In genomic region chr15:6993226-6993625, GRCm38 (mm10) we compare ENCODE assay signal across 30 mouse cellular contexts.
DNase-seq lines count a peak whose midpoint lies in the region; ATAC-seq and TF ChIP-seq lines count a peak whose summit lies in the region.
"Had no signal": no experiment of that assay in that cellular context is flagged by ENCODE, and none has a peak within 500 bp of the region (broad histone marks: within the 10 kb centered on the region; RNA-seq: fewer than 3 reads in every experiment).

No protein-coding gene starts in this region.

- H3K4me2 ChIP-seq in limb, embryonic 14.5 days (replicated peaks; ENCODE audit: low read depth, low read length, severe bottlenecking), result no peak overlapping the region
- no peak overlapping the region for H3K4me2 ChIP-seq in midbrain, embryonic 16.5 days (ENCODE audit: low read length)
- no peak overlapping the region for H3K4me2 ChIP-seq in midbrain, embryonic 13.5 days (replicated peaks)
- H3K4me2 ChIP-seq: embryonic facial prominence, embryonic 13.5 days; forebrain, embryonic 13.5 days; heart, embryonic 13.5 days; hindbrain, embryonic 13.5 days; limb, embryonic 13.5 days; midbrain, embryonic 12.5 days had no signal

- H3K36me3 ChIP-seq in limb, embryonic 14.5 days (ENCODE audit: control insufficient read depth, insufficient read depth, low read length), result no peaks in the 10 kb centered on the region
- H3K36me3 ChIP-seq in limb, embryonic 10.5 days, result no peaks in the 10 kb centered on the region
- no peaks in the 10 kb centered on the region for H3K36me3 ChIP-seq in midbrain, embryonic 16.5 days (ENCODE audit: control insufficient read depth, insufficient read depth, low read length)
- no peaks in the 10 kb centered on the region for H3K36me3 ChIP-seq in midbrain, embryonic 13.5 days
- H3K36me3 ChIP-seq: embryonic facial prominence, embryonic 13.5 days; heart, embryonic 13.5 days; hindbrain, embryonic 13.5 days; limb, embryonic 13.5 days; midbrain, embryonic 12.5 days had no signal

- H3K27ac ChIP-seq in gastrocnemius, adult 2 months, result no peak overlapping the region
- H3K27ac ChIP-seq in limb, embryonic 14.5 days (replicated peaks; ENCODE audit: low read depth, low read length), result no peak overlapping the region
- H3K27ac ChIP-seq in limb, embryonic 10.5 days, result no peak overlapping the region
- no peak overlapping the region for H3K27ac ChIP-seq in midbrain, embryonic 16.5 days (ENCODE audit: low read length)
- no peak overlapping the region for H3K27ac ChIP-seq in midbrain, embryonic 13.5 days
- H3K27ac ChIP-seq: embryonic facial prominence, embryonic 13.5 days; forebrain, embryonic 13.5 days; heart, embryonic 13.5 days; hindbrain, embryonic 13.5 days; kidney, postnatal 0 days; left cerebral cortex, adult 2 months; limb, embryonic 13.5 days; liver, embryonic 14.5 days; midbrain, embryonic 12.5 days had no signal

- ATAC-seq in limb, embryonic 14.5 days (ENCODE audit: low FRiP score, low read depth), result 0 out of 2 replicates have a peak, but pooled peaks have one; percentile 47
- peak; percentile 57; the same call in 1 of the 2 replicates for ATAC-seq in midbrain, embryonic 16.5 days
- no peak for ATAC-seq in midbrain, embryonic 13.5 days
- ATAC-seq: activated CD4-positive, CD25-positive, alpha-beta regulatory T cell, adult 4 months; forebrain, embryonic 13.5 days; intestine, embryonic 16.5 days had no signal

- no peak overlapping the region for H3K4me3 ChIP-seq in gastrocnemius, adult 2 months
- H3K4me3 ChIP-seq in limb, embryonic 14.5 days (replicated peaks; ENCODE audit: low read length), result no peak overlapping the region
- H3K4me3 ChIP-seq in limb, embryonic 10.5 days, result no peak overlapping the region
- no peak overlapping the region for H3K4me3 ChIP-seq in midbrain, embryonic 16.5 days (ENCODE audit: low read depth, low read length)
- no peak overlapping the region for H3K4me3 ChIP-seq in midbrain, embryonic 13.5 days (replicated peaks)
- H3K4me3 ChIP-seq: embryonic facial prominence, embryonic 13.5 days; erythroblast, embryonic 14.5 days; forebrain, embryonic 13.5 days; heart, embryonic 13.5 days; hindbrain, embryonic 13.5 days; left cerebral cortex, adult 2 months; limb, embryonic 13.5 days; midbrain, embryonic 12.5 days had no signal

- no peaks in the 10 kb centered on the region for H3K9me3 ChIP-seq in limb, embryonic 14.5 days (ENCODE audit: control insufficient read depth, low read length)
- H3K9me3 ChIP-seq in limb, embryonic 10.5 days (replicated peaks), result no peaks in the 10 kb centered on the region
- H3K9me3 ChIP-seq in midbrain, embryonic 16.5 days (replicated peaks; ENCODE audit: control insufficient read depth, low read length, poor library complexity, severe bottlenecking), result no peaks in the 10 kb centered on the region
- no peaks in the 10 kb centered on the region for H3K9me3 ChIP-seq in midbrain, embryonic 13.5 days
- H3K9me3 ChIP-seq: embryonic facial prominence, embryonic 13.5 days; forebrain, embryonic 13.5 days; heart, embryonic 13.5 days; hindbrain, embryonic 13.5 days; limb, embryonic 13.5 days; midbrain, embryonic 12.5 days had no signal

- 76% methylated on average over 9 of the region's 9 CpGs for WGBS in limb, embryonic 14.5 days
- 86% methylated on average over 9 of the region's 9 CpGs for WGBS in limb, embryonic 10.5 days
- WGBS in midbrain, embryonic 16.5 days, result 78% methylated on average over 9 of the region's 9 CpGs
- WGBS in midbrain, embryonic 13.5 days, result 83% methylated on average over 9 of the region's 9 CpGs

- no peak for TF ChIP-seq CTCF in gastrocnemius, adult 2 months (IDR thresholded peaks at IDR 0.05)

- no peak overlapping the region for H3K9ac ChIP-seq in limb, embryonic 14.5 days (ENCODE audit: low read depth, low read length, severe bottlenecking)
- H3K9ac ChIP-seq in midbrain, embryonic 16.5 days (ENCODE audit: low read depth, low read length), result no peak overlapping the region
- no peak overlapping the region for H3K9ac ChIP-seq in midbrain, embryonic 13.5 days (replicated peaks)
- H3K9ac ChIP-seq: embryonic facial prominence, embryonic 13.5 days; forebrain, embryonic 13.5 days; heart, embryonic 13.5 days; hindbrain, embryonic 13.5 days; limb, embryonic 13.5 days; liver, embryonic 14.5 days; midbrain, embryonic 12.5 days had no signal

- no peak for TF ChIP-seq POLR2A in limb, embryonic 14.5 days (IDR thresholded peaks at IDR 0.05; ENCODE audit: borderline replicate concordance, extremely low read depth, insufficient read depth, insufficient read length)

- peak; percentile 14 for DNase-seq in gastrocnemius, postnatal 14 days
- no peak for DNase-seq in gastrocnemius, adult 2 months
- DNase-seq in limb, embryonic 14.5 days (ENCODE audit: low spot score), result peak; percentile 51
- DNase-seq in limb, embryonic 10.5 days (ENCODE audit: low spot score), result no peak
- no peak for DNase-seq in right cerebral cortex, adult 2 months (ENCODE audit: low spot score in 2 of 2)
- DNase-seq: adrenal gland, adult 2 months; cerebellum, adult 11 months; cerebellum, adult 9-10 months; embryo, embryonic 11 days; heart, postnatal 14 days; kidney, adult 8-10 months; kidney, postnatal 4 days; lung, adult 2 months; lung, postnatal 14 days; spleen, adult 18-20 months; thymus, postnatal 14 days had no signal

- no peaks in the 10 kb centered on the region for H3K4me1 ChIP-seq in limb, embryonic 14.5 days (ENCODE audit: control insufficient read depth, insufficient read depth, low read length)
- no peaks in the 10 kb centered on the region for H3K4me1 ChIP-seq in limb, embryonic 10.5 days
- no peaks in the 10 kb centered on the region for H3K4me1 ChIP-seq in midbrain, embryonic 16.5 days (ENCODE audit: control insufficient read depth, insufficient read depth, low read length)
- H3K4me1 ChIP-seq in midbrain, embryonic 13.5 days (replicated peaks), result no peaks in the 10 kb centered on the region
- H3K4me1 ChIP-seq: embryonic facial prominence, embryonic 13.5 days; forebrain, embryonic 13.5 days; hindbrain, embryonic 13.5 days; limb, embryonic 13.5 days; midbrain, embryonic 12.5 days had no signal

- H3K27me3 ChIP-seq in limb, embryonic 14.5 days (ENCODE audit: control insufficient read depth, insufficient read depth, low read length), result no peaks in the 10 kb centered on the region
- H3K27me3 ChIP-seq in limb, embryonic 10.5 days (ENCODE audit: low read depth, poor library complexity, severe bottlenecking), result no peaks in the 10 kb centered on the region
- no peaks in the 10 kb centered on the region for H3K27me3 ChIP-seq in midbrain, embryonic 16.5 days (ENCODE audit: control insufficient read depth, insufficient read depth, low read depth, low read length)
- no peaks in the 10 kb centered on the region for H3K27me3 ChIP-seq in midbrain, embryonic 13.5 days
- H3K27me3 ChIP-seq: embryonic facial prominence, embryonic 13.5 days; forebrain, embryonic 13.5 days; heart, embryonic 13.5 days; hindbrain, embryonic 13.5 days; limb, embryonic 13.5 days; midbrain, embryonic 12.5 days had no signal

- intact Hi-C loops in gastrocnemius, postnatal 14 days (cut with DNase I; ENCODE audit: low total_unique reads), result no loop called here
- intact Hi-C loops in gastrocnemius, adult 2 months (cut with DNase I), result no loop called here

Comparison
In these comparisons a context has a peak if more than half of its experiments do, and no peak if none do; other contexts are left out.
1. DNase-seq: peak in gastrocnemius, postnatal 14 days (single experiment) and limb, embryonic 14.5 days (single experiment); none in gastrocnemius, adult 2 months (single experiment), limb, embryonic 10.5 days (single experiment) and right cerebral cortex, adult 2 months (0 of 2).